Mouse (Mus musculus): ENCODE data around the gene Ptgfrn. TPM values are rescaled to one million over a fixed set of nuclear protein-coding genes. Genes with fewer than 3 reads are reported as not detected.

The Ptgfrn gene
- polyA plus RNA-seq, 1 experiment = not detected

- H3K9me3 ChIP-seq (ENCODE audit: control insufficient read depth, low read length) = no peaks in the 10 kb centered on the region
- no peak overlapping the region for H3K4me3 ChIP-seq (replicated peaks)
- TF ChIP-seq TAL1 (IDR thresholded peaks at IDR 0.05; ENCODE audit: low read length) = no peak
- no peak for TF ChIP-seq GATA1 (IDR thresholded peaks at IDR 0.05; ENCODE audit: low read length)
- no peaks in the 10 kb centered on the region for H3K36me3 ChIP-seq (ENCODE audit: control insufficient read depth)
- H3K27me3 ChIP-seq (ENCODE audit: control insufficient read depth) = no peaks in the 10 kb centered on the region
- no peaks in the 10 kb centered on the region for H3K4me1 ChIP-seq (ENCODE audit: control insufficient read depth)
These were observed 10.2 kb downstream of the Ptgfrn start for GRCm38 (mm10) chr3:101099701-101100357.

DNA sequence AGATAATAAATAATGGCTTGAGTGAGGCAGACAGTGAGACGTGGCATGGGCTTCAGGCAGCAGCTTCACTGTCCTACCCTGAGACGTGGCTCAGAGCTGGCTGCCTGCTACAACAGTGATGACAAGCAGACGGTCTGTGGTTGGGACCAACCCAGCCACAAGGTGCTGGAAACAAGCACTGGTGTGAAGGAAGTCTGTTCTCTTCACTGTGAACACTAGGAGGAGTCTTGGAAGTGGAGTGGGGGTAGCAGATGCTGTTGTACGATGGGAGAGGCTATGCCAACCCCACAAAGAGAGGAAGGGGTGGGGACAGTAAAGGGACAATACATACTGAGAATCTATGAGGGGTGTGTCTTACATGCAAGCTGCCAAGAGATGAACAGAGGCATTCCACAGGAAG, 12.0 kb downstream of the Ptgfrn start:
- Histone ChIP-seq H3K4me1 (ENCODE audit: control insufficient read depth) (no peaks in the 10 kb centered on the region), H3K36me3 (ENCODE audit: control insufficient read depth) (no peaks in the 10 kb centered on the region), H3K27me3 (ENCODE audit: control insufficient read depth) (no peaks in the 10 kb centered on the region), H3K9me3 (ENCODE audit: control insufficient read depth, low read length) (no peaks in the 10 kb centered on the region), H3K4me3 (replicated peaks) (no peak overlapping the region)
- TF ChIP-seq TAL1 (IDR thresholded peaks at IDR 0.05; ENCODE audit: low read length) (no peak), GATA1 (IDR thresholded peaks at IDR 0.05; ENCODE audit: low read length) (no peak)

DNA sequence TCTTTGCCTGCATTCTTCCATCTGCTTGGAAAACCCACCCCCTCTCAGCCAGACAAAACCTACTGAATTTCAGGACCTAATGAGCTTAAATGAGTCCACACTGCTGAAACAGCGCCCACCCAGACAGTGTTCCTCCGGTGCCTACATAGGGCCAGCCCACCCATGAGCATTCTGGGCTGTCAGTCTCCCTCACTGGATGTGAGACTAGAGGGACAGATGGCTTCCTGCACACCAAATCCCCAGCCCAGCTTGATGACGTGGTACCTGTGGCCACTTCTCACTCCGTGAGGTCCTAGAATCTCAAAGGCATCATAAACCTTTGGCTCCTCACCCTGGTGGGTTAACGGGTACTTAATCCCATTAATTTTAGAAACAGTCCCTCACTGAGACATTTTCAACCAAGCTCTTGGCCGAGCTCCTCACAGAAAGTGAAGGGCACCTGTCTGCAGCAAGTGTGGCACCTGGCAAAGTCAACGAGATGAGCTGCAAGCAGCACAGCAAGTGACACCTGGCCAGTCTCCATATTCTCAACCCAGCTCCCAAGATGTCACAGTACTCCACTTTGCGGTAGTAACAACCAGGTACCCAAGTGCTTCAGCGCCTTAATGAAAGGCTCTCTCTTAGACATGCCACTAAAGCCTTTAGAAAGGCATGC, 12.8 kb downstream of the Ptgfrn start:
- Histone ChIP-seq H3K36me3 (ENCODE audit: control insufficient read depth) (no peaks in the 10 kb centered on the region), H3K4me1 (ENCODE audit: control insufficient read depth) (no peaks in the 10 kb centered on the region), H3K4me3 (replicated peaks) (no peak overlapping the region), H3K27me3 (ENCODE audit: control insufficient read depth) (no peaks in the 10 kb centered on the region), H3K9me3 (ENCODE audit: control insufficient read depth, low read length) (no peaks in the 10 kb centered on the region)
- no peak for TF ChIP-seq GATA1 (IDR thresholded peaks at IDR 0.05; ENCODE audit: low read length)
- no peak for TF ChIP-seq TAL1 (IDR thresholded peaks at IDR 0.05; ENCODE audit: low read length)

DNA sequence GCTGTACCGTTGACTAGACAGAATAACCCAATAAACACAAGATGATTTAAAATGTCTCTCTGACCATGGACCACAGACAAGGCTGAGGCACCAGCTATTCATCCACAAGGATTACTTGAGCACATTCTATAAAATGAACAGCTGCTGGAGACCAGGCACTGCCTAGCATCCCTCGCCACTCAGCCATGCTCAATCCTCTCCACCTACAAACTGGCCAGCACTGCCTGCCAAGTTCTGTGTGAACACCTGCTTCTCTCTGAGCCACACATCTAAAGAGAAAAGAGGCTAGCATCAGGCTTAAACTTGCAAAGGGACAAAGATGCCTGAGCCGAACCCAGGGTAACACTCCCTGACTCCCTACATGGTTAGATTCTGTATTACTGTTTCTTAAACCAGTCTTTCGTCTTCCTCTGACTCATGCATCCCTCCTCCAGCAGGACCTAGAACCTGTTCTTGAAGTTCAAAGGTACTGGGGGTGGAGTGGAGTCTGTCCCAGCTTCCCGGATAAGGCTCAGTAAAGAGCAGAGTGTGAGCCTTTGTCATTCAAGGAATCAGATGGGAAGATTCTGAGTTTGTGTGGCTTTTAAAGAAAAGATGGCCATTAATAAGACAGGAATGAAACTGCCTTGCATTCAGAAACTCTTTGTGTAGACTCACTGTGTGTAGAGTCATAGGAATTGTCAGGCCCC, 14.2 kb downstream of the Ptgfrn start:
- no peaks in the 10 kb centered on the region for H3K36me3 ChIP-seq (ENCODE audit: control insufficient read depth)
- no peaks in the 10 kb centered on the region for H3K9me3 ChIP-seq (ENCODE audit: control insufficient read depth, low read length)
- H3K4me1 ChIP-seq (ENCODE audit: control insufficient read depth) = no peaks in the 10 kb centered on the region
- H3K4me3 ChIP-seq (replicated peaks) = no peak overlapping the region
- TF ChIP-seq TAL1 (IDR thresholded peaks at IDR 0.05; ENCODE audit: low read length) (no peak), GATA1 (IDR thresholded peaks at IDR 0.05; ENCODE audit: low read length) (no peak)
- no peaks in the 10 kb centered on the region for H3K27me3 ChIP-seq (ENCODE audit: control insufficient read depth)

DNA sequence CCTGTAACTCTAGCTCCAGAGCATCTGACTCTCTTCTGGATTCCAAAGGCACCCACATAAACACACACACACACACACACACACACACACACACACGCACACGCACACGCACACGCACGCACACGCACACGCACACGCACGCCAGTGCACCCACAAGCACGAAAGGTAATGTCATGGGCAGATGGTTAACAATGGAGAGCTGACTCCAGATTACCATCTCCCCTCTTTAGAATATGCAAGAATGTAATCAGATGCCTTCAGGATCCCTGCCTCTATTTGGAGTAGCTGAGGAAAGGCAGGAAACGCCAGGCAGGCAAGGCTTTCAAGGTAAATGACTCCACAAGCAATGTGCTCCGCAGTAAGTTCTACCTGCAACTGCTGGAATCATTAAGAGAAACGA, 17.9 kb downstream of the Ptgfrn start:
- no peak for TF ChIP-seq TAL1 (IDR thresholded peaks at IDR 0.05; ENCODE audit: low read length)
- TF ChIP-seq GATA1 (IDR thresholded peaks at IDR 0.05; ENCODE audit: low read length) = no peak
- Histone ChIP-seq H3K36me3 (ENCODE audit: control insufficient read depth) (no peaks in the 10 kb centered on the region), H3K4me1 (ENCODE audit: control insufficient read depth) (no peaks in the 10 kb centered on the region), H3K9me3 (ENCODE audit: control insufficient read depth, low read length) (no peaks in the 10 kb centered on the region), H3K4me3 (replicated peaks) (no peak overlapping the region), H3K27me3 (ENCODE audit: control insufficient read depth) (no peaks in the 10 kb centered on the region)

DNA sequence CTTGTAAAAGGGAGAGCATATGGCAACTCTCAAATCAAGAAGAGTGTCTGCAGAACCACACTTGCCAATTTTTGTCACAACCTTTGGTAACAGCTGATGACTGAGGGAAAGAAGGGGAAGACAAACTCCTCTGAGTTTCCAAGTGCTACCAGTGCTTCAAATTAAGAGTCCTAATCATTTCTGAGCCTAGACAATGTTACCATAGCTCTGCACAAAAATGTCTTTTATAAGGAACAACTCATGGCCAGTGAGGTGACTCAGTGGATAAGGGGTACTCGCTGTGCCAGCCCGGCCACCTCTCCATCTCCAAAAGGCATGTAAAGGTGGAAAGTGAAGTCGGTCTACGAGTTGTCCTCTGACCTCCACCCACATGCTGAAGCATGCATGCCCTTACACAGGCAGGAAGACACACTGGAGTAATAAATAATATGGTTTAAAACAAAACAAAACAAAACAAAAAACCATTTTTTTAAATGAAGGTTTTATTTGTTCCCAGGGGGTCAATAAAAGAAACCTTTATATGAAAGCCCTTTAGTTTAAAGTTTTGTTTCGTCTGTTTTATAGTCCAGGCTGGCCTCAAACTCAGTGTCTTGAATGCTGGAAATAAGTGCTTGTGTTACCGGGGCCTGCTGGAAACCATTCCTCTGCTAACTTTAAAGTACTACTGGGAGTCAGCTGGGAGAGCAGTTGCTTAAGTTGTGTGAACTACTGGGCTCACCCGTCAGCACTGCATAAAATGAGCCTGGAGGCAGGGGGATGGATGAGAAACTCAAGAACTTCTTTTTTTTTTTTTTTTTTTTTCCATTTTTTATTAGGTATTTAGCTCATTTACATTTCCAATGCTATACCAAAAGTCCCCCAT, 23.3 kb downstream of the Ptgfrn start:
- no peak overlapping the region for H3K4me3 ChIP-seq (replicated peaks)
- no peaks in the 10 kb centered on the region for H3K9me3 ChIP-seq (ENCODE audit: control insufficient read depth, low read length)
- no peaks in the 10 kb centered on the region for H3K4me1 ChIP-seq (ENCODE audit: control insufficient read depth)
- H3K27me3 ChIP-seq (ENCODE audit: control insufficient read depth) = no peaks in the 10 kb centered on the region
- TF ChIP-seq TAL1 (IDR thresholded peaks at IDR 0.05; ENCODE audit: low read length) = no peak
- no peak for TF ChIP-seq GATA1 (IDR thresholded peaks at IDR 0.05; ENCODE audit: low read length)
- H3K36me3 ChIP-seq (ENCODE audit: control insufficient read depth) = no peaks in the 10 kb centered on the region

GRCm38 (mm10) chr3:101080925-101081324, 29.2 kb downstream of the Ptgfrn start:
- TF ChIP-seq TAL1 (IDR thresholded peaks at IDR 0.05; ENCODE audit: low read length) (no peak), GATA1 (IDR thresholded peaks at IDR 0.05; ENCODE audit: low read length) (no peak)
- Histone ChIP-seq H3K9me3 (ENCODE audit: control insufficient read depth, low read length) (no peaks in the 10 kb centered on the region), H3K36me3 (ENCODE audit: control insufficient read depth) (no peaks in the 10 kb centered on the region; the same call in 1 of the 2 replicates), H3K27me3 (ENCODE audit: control insufficient read depth) (no peaks in the 10 kb centered on the region), H3K4me1 (ENCODE audit: control insufficient read depth) (no peaks in the 10 kb centered on the region), H3K4me3 (replicated peaks) (no peak overlapping the region)

GRCm38 (mm10) chr3:101078344-101078743, 31.7 kb downstream of the Ptgfrn start:
- TF ChIP-seq TAL1 (IDR thresholded peaks at IDR 0.05; ENCODE audit: low read length) (no peak), GATA1 (IDR thresholded peaks at IDR 0.05; ENCODE audit: low read length) (no peak)
- H3K9me3 ChIP-seq (ENCODE audit: control insufficient read depth, low read length) = no peaks in the 10 kb centered on the region
- H3K4me3 ChIP-seq (replicated peaks) = no peak overlapping the region
- H3K27me3 ChIP-seq (ENCODE audit: control insufficient read depth) = no peaks in the 10 kb centered on the region
- no peaks in the 10 kb centered on the region for H3K4me1 ChIP-seq (ENCODE audit: control insufficient read depth)
- no peaks in the 10 kb centered on the region; the same call in 1 of the 2 replicates for H3K36me3 ChIP-seq (ENCODE audit: control insufficient read depth)

Data from erythroblast, embryonic 14.5 days (primary cell).